Comparison of ENCODE assay signal across 8 mouse cellular contexts in genomic region chr7:27395521-27396183, GRCm38 (mm10). TPM values are rescaled to one million over a fixed set of nuclear protein-coding genes. Genes with fewer than 3 reads are reported as not detected.
DNase-seq lines count a peak whose midpoint lies in the region; ATAC-seq and TF ChIP-seq lines count a peak whose summit lies in the region.
"Had no signal": no experiment of that assay in that cellular context is flagged by ENCODE, and none has a peak within 500 bp of the region (broad histone marks: within the 10 kb centered on the region; RNA-seq: fewer than 3 reads in every experiment).

No protein-coding gene starts in this region.

- no peak for ATAC-seq in liver, embryonic 11.5 days (replicated peaks; ENCODE audit: low FRiP score)
- ATAC-seq in intestine, embryonic 14.5 days (replicated peaks; ENCODE audit: low FRiP score, low TSS enrichment, low read depth): 0 out of 2 replicates have a peak, but pooled peaks have one; percentile 24
- ATAC-seq in activated CD4-positive, CD25-positive, alpha-beta regulatory T cell, adult 4 months: no peak

- no peak for DNase-seq in liver, embryonic 11.5 days (ENCODE audit: low spot score)
- no peak for DNase-seq in liver
- DNase-seq in embryonic facial prominence, embryonic 10.5 days (ENCODE audit: low spot score): no peak
- DNase-seq in intestine, embryonic 14.5 days (ENCODE audit: low spot score): no peak
- DNase-seq in spleen, postnatal 10 days (ENCODE audit: low spot score in 2 of 2): no peak

- no peak for TF ChIP-seq CTCF in olfactory bulb, adult 2 months (IDR thresholded peaks at IDR 0.05; ENCODE audit: insufficient read depth, low read depth, low read length)

- peaks cover 82% of the 10 kb centered on the region for H3K27me3 ChIP-seq in liver, embryonic 11.5 days (replicated peaks; ENCODE audit: control insufficient read depth, insufficient read depth, low read length)
- H3K27me3 ChIP-seq in embryonic facial prominence, embryonic 10.5 days (replicated peaks; ENCODE audit: low read depth, poor library complexity, severe bottlenecking): peaks cover 93% of the 10 kb centered on the region
- peaks cover 84% of the 10 kb centered on the region for H3K27me3 ChIP-seq in intestine, embryonic 14.5 days (replicated peaks; ENCODE audit: control insufficient read depth, insufficient read depth, low read length)

- H3K4me2 ChIP-seq in liver, embryonic 11.5 days: peak overlapping the region; percentile 74
- peak overlapping the region; percentile 67 for H3K4me2 ChIP-seq in intestine, embryonic 14.5 days (ENCODE audit: low read length)

- H3K4me3 ChIP-seq in liver, embryonic 11.5 days (ENCODE audit: low read depth, low read length): peak overlapping the region; percentile 48; the same call in 1 of the 2 replicates
- H3K4me3 ChIP-seq in embryonic facial prominence, embryonic 10.5 days: peak overlapping the region; percentile 63
- peak overlapping the region; percentile 43 for H3K4me3 ChIP-seq in intestine, embryonic 14.5 days (ENCODE audit: low read depth, low read length)
- H3K4me3 ChIP-seq in olfactory bulb, adult 2 months (ENCODE audit: insufficient read depth, low read depth, low read length): peak overlapping the region; percentile 90

- no peaks in the 10 kb centered on the region for H3K9me3 ChIP-seq in liver, embryonic 11.5 days (ENCODE audit: control insufficient read depth, low read length)
- H3K9me3 ChIP-seq in embryonic facial prominence, embryonic 10.5 days: no peaks in the 10 kb centered on the region
- no peaks in the 10 kb centered on the region for H3K9me3 ChIP-seq in intestine, embryonic 14.5 days (ENCODE audit: control insufficient read depth, low read length)

- TF ChIP-seq POLR2A in olfactory bulb, adult 2 months (IDR thresholded peaks at IDR 0.05; ENCODE audit: insufficient read depth, low read depth, low read length): 0 out of 2 replicates have a peak, but pooled peaks have one; percentile 29

- no peak overlapping the region for H3K9ac ChIP-seq in liver, embryonic 11.5 days (ENCODE audit: low read depth, low read length)
- H3K9ac ChIP-seq in intestine, embryonic 14.5 days (ENCODE audit: low read length): no peak overlapping the region

- peaks cover 5% of the 10 kb centered on the region for H3K4me1 ChIP-seq in liver, embryonic 11.5 days (replicated peaks; ENCODE audit: control insufficient read depth, insufficient read depth, low read length)
- H3K4me1 ChIP-seq in embryonic facial prominence, embryonic 10.5 days: peaks cover 15% of the 10 kb centered on the region
- H3K4me1 ChIP-seq in intestine, embryonic 14.5 days (replicated peaks; ENCODE audit: control insufficient read depth, insufficient read depth, low read length): no peaks in the 10 kb centered on the region
- H3K4me1 ChIP-seq in olfactory bulb, adult 2 months (ENCODE audit: control insufficient read depth, insufficient read depth, low read length): peaks cover 9% of the 10 kb centered on the region

- no peak overlapping the region for H3K27ac ChIP-seq in liver, embryonic 11.5 days (ENCODE audit: low read depth, low read length)
- H3K27ac ChIP-seq in embryonic facial prominence, embryonic 10.5 days (replicated peaks): no peak overlapping the region
- no peak overlapping the region for H3K27ac ChIP-seq in intestine, embryonic 14.5 days (ENCODE audit: low read depth)
- H3K27ac ChIP-seq in olfactory bulb, adult 2 months (ENCODE audit: insufficient read depth, low read depth, low read length): peak overlapping the region; percentile 82

- H3K36me3 ChIP-seq in liver, embryonic 11.5 days (ENCODE audit: control insufficient read depth, insufficient read depth, low read length): no peaks in the 10 kb centered on the region
- no peaks in the 10 kb centered on the region for H3K36me3 ChIP-seq in embryonic facial prominence, embryonic 10.5 days (replicated peaks)
- no peaks in the 10 kb centered on the region for H3K36me3 ChIP-seq in intestine, embryonic 14.5 days (ENCODE audit: control insufficient read depth, insufficient read depth, low read length)

- WGBS in liver, embryonic 11.5 days: 6% methylated on average over 22 of the region's 22 CpGs
- WGBS in embryonic facial prominence, embryonic 10.5 days: 2% methylated on average over 22 of the region's 22 CpGs
- WGBS in intestine, embryonic 14.5 days: 2% methylated on average over 22 of the region's 22 CpGs
- WGBS in olfactory bulb, adult 2 months: 2% methylated on average over 22 of the region's 22 CpGs

RNA-seq across cellular contexts. Expression of gene Gm20479, which starts 38.4 kb away (rescaled TPM):
- 0.43 and 1.2 TPM in 2 replicates for polyA plus RNA-seq in liver, embryonic 11.5 days (2014; fragmentation: Nextera tagmentation; extraction: Ambion mirVana)
- polyA plus RNA-seq in embryonic facial prominence, embryonic 10.5 days (2016; fragmentation: Nextera tagmentation; extraction: Ambion mirVana): not detected in 2 replicates
- 0.50 and 1.2 TPM in 2 replicates for polyA plus RNA-seq in intestine, embryonic 14.5 days (2014; fragmentation: Nextera tagmentation; extraction: Ambion mirVana)
- not detected in 2 replicates for polyA plus RNA-seq in olfactory bulb, adult 2 months (2012; ENCODE audit: insufficient read depth, insufficient read length, low replicate concordance, missing spikeins)
- 1 to 10 TPM; 1.4 to 3.3 TPM for polyA plus RNA-seq in activated CD4-positive, CD25-positive, alpha-beta regulatory T cell, adult 4 months (2017; shearing (Covaris generic))
- polyA plus RNA-seq: liver, adult 2 months had no signal

RNA-seq across cellular contexts. Expression of gene Shkbp1, which starts 39.8 kb away (rescaled TPM):
- 46.8 and 49.6 TPM in 2 replicates for polyA plus RNA-seq in liver, embryonic 11.5 days (2014; fragmentation: Nextera tagmentation; extraction: Ambion mirVana)
- polyA plus RNA-seq in embryonic facial prominence, embryonic 10.5 days (2016; fragmentation: Nextera tagmentation; extraction: Ambion mirVana): 73.2 and 80.3 TPM in 2 replicates
- polyA plus RNA-seq in intestine, embryonic 14.5 days (2014; fragmentation: Nextera tagmentation; extraction: Ambion mirVana): 39.8 and 40.0 TPM in 2 replicates
- not detected in 2 replicates for polyA plus RNA-seq in olfactory bulb, adult 2 months (2012; ENCODE audit: insufficient read depth, insufficient read length, low replicate concordance, missing spikeins)
- polyA plus RNA-seq in activated CD4-positive, CD25-positive, alpha-beta regulatory T cell, adult 4 months (2017; shearing (Covaris generic)): 10 to 100 TPM; 48.9 to 66.0 TPM

RNA-seq across cellular contexts. Expression of gene Sptbn4, which starts 51.8 kb away (rescaled TPM):
- 0.17 and 0.19 TPM in 2 replicates for polyA plus RNA-seq in liver, embryonic 11.5 days (2014; fragmentation: Nextera tagmentation; extraction: Ambion mirVana)
- polyA plus RNA-seq in embryonic facial prominence, embryonic 10.5 days (2016; fragmentation: Nextera tagmentation; extraction: Ambion mirVana): 0.19 and 0.35 TPM in 2 replicates
- 0.34 and 0.48 TPM in 2 replicates for polyA plus RNA-seq in intestine, embryonic 14.5 days (2014; fragmentation: Nextera tagmentation; extraction: Ambion mirVana)
- polyA plus RNA-seq in olfactory bulb, adult 2 months (2012; ENCODE audit: insufficient read depth, insufficient read length, low replicate concordance, missing spikeins): not detected in 2 replicates
- under 1 TPM; 0.16 to 0.37 TPM for polyA plus RNA-seq in activated CD4-positive, CD25-positive, alpha-beta regulatory T cell, adult 4 months (2017; shearing (Covaris generic))

RNA-seq across cellular contexts. Expression of gene Blvrb, which starts 52.1 kb away (rescaled TPM):
- polyA plus RNA-seq in liver, embryonic 11.5 days (2014; fragmentation: Nextera tagmentation; extraction: Ambion mirVana): 581 and 583 TPM in 2 replicates
- 31.9 and 35.2 TPM in 2 replicates for polyA plus RNA-seq in embryonic facial prominence, embryonic 10.5 days (2016; fragmentation: Nextera tagmentation; extraction: Ambion mirVana)
- 52.3 and 54.0 TPM in 2 replicates for polyA plus RNA-seq in intestine, embryonic 14.5 days (2014; fragmentation: Nextera tagmentation; extraction: Ambion mirVana)
- not detected in 2 replicates for polyA plus RNA-seq in olfactory bulb, adult 2 months (2012; ENCODE audit: insufficient read depth, insufficient read length, low replicate concordance, missing spikeins)
- 10 to 100 TPM; 13.9 to 16.7 TPM for polyA plus RNA-seq in activated CD4-positive, CD25-positive, alpha-beta regulatory T cell, adult 4 months (2017; shearing (Covaris generic))

RNA-seq across cellular contexts. Expression of gene Ltbp4, which starts 58.2 kb away (rescaled TPM):
- 7.1 and 10.2 TPM in 2 replicates for polyA plus RNA-seq in liver, embryonic 11.5 days (2014; fragmentation: Nextera tagmentation; extraction: Ambion mirVana)
- polyA plus RNA-seq in embryonic facial prominence, embryonic 10.5 days (2016; fragmentation: Nextera tagmentation; extraction: Ambion mirVana): 7.1 and 8.8 TPM in 2 replicates
- 97.9 and 110 TPM in 2 replicates for polyA plus RNA-seq in intestine, embryonic 14.5 days (2014; fragmentation: Nextera tagmentation; extraction: Ambion mirVana)
- polyA plus RNA-seq in olfactory bulb, adult 2 months (2012; ENCODE audit: insufficient read depth, insufficient read length, low replicate concordance, missing spikeins): not detected in 2 replicates
- 1 to 10 TPM in 1 of 2 experiments, under 1 TPM in 1; 0.94 to 1.3 TPM for polyA plus RNA-seq in activated CD4-positive, CD25-positive, alpha-beta regulatory T cell, adult 4 months (2017; shearing (Covaris generic))

Comparison
In these comparisons a context has a peak if more than half of its experiments do, and no peak if none do; other contexts are left out.
1. RNA of gene Shkbp1, which starts 39.8 kb away (polyA plus RNA-seq): 73.2 to 80.3 TPM in embryonic facial prominence, embryonic 10.5 days, 48.9 to 66.0 TPM in activated CD4-positive, CD25-positive, alpha-beta regulatory T cell, adult 4 months, 46.8 to 49.6 TPM in liver, embryonic 11.5 days and 39.8 to 40.0 TPM in intestine, embryonic 14.5 days; not detected in olfactory bulb, adult 2 months; every median in the first group is over 10 times any median in the second.
2. Peak in every context shown above with its lines, with median percentiles within 50 percentile points of each other: H3K4me3 ChIP-seq.